Mouse (Mus musculus) kidney, adult 2 months (tissue): ENCODE results near the gene Rora. TPM values are rescaled to one million over a fixed set of nuclear protein-coding genes. Genes with fewer than 3 reads are reported as not detected.

Source experiments
- DNase-seq: peaks from one replicate; pipeline ENCODE4 v3.0.0; 2021
- H3K27ac ChIP-seq: fragments of 200-500 bp; 2 replicates; pipeline ENCODE4 v1.5.1; 2012; ENCODE audit warnings: low read depth, low read length, control low read depth, inconsistent platforms; ENCODE audit not compliant: insufficient read depth
- H3K27me3 ChIP-seq: fragments of 200-500 bp; replicated peaks from 2 replicates; pipeline ENCODE4 v1.6.1; 2012; ENCODE audit warnings: mild to moderate bottlenecking, moderate library complexity, low read length, inconsistent platforms; ENCODE audit not compliant: control insufficient read depth, insufficient read depth
- H3K36me3 ChIP-seq: fragments of 200-500 bp; 2 replicates; pipeline ENCODE4 v1.6.1; 2012; ENCODE audit warnings: mild to moderate bottlenecking, moderate library complexity, low read length, inconsistent platforms; ENCODE audit not compliant: control insufficient read depth, insufficient read depth
- H3K4me1 ChIP-seq: fragments of 200-500 bp; 2 replicates; pipeline ENCODE4 v1.6.1; 2011; ENCODE audit warnings: low read length; ENCODE audit not compliant: control insufficient read depth, insufficient read depth
- H3K4me3 ChIP-seq: fragments of 200-500 bp; 2 replicates; pipeline ENCODE4 v1.5.1; 2011; ENCODE audit warnings: mild to moderate bottlenecking, low read depth, low read length, control low read depth; ENCODE audit not compliant: insufficient read depth
- CTCF ChIP-seq: fragments of 200-500 bp; conservative IDR thresholded peaks from 2 replicates; pipeline ENCODE4 v1.5.1; 2011; ENCODE audit warnings: low read depth, mild to moderate bottlenecking, control low read depth, low read length, moderate library complexity, mixed read lengths; ENCODE audit not compliant: insufficient read depth, insufficient read length
- POLR2A ChIP-seq: fragments of 200-500 bp; IDR thresholded peaks from one replicate; pipeline ENCODE4 v1.6.1; 2011; ENCODE audit warnings: low read depth, low read length, control low read depth
- WGBS: fragments of 180-500 bp; shearing (Covaris S2); methylation state at CpG from one replicate; pipeline ENCODE4 v1.1.7; 2018; 5-methylcytosine and 5-hydroxymethylcytosine counted together
- polyA plus RNA-seq: library from polyadenylated mRNA; depleted of rRNA; stranded (reverse); fragments of >200 nt; gene quantifications from 2 replicates; pipeline ENCODE4 v1.2.3, GENCODE M21; 2012

Gene Rora
- polyA plus RNA-seq, 1 experiment = 15.5 TPM

- H3K4me3 ChIP-seq = no peak overlapping the region
- TF ChIP-seq POLR2A (no peak), CTCF (no peak)
- WGBS = 62% methylated on average over 3 of the region's 3 CpGs
- H3K36me3 ChIP-seq = no peaks in the 10 kb centered on the region
- no peaks in the 10 kb centered on the region; the same call in 1 of the 2 replicates for H3K27me3 ChIP-seq
- DNase-seq = no peak
- no peak overlapping the region for H3K27ac ChIP-seq
- no peaks in the 10 kb centered on the region for H3K4me1 ChIP-seq
Measured at GRCm38 (mm10) chr9:69226424-69226823, 572.8 kb downstream of the Rora start.

GRCm38 (mm10) chr9:69227806-69228205, 574.2 kb downstream of the Rora start:
- no peak overlapping the region for H3K4me3 ChIP-seq
- no peak overlapping the region for H3K27ac ChIP-seq
- H3K36me3 ChIP-seq = no peaks in the 10 kb centered on the region
- no peak for DNase-seq
- WGBS = 78% methylated on average over 6 of the region's 6 CpGs
- H3K27me3 ChIP-seq = no peaks in the 10 kb centered on the region
- TF ChIP-seq POLR2A (no peak), CTCF (no peak)
- no peaks in the 10 kb centered on the region for H3K4me1 ChIP-seq

GRCm38 (mm10) chr9:69229935-69230334, 576.3 kb downstream of the Rora start:
- Histone ChIP-seq H3K27me3 (no peaks in the 10 kb centered on the region), H3K4me3 (no peak overlapping the region), H3K4me1 (no peaks in the 10 kb centered on the region), H3K27ac (no peak overlapping the region), H3K36me3 (no peaks in the 10 kb centered on the region)
- no peak for DNase-seq
- no peak for TF ChIP-seq CTCF
- no peak for TF ChIP-seq POLR2A
- 74% methylated on average over 7 of the region's 7 CpGs for WGBS

- Histone ChIP-seq H3K4me3 (no peak overlapping the region), H3K4me1 (no peaks in the 10 kb centered on the region), H3K27ac (no peak overlapping the region), H3K27me3 (no peaks in the 10 kb centered on the region), H3K36me3 (no peaks in the 10 kb centered on the region)
- DNase-seq = no peak
- WGBS = 71% methylated on average over 7 of the region's 7 CpGs
- TF ChIP-seq POLR2A (no peak), CTCF (no peak)
Measured at GRCm38 (mm10) chr9:69234526-69234925, 580.9 kb downstream of the Rora start.

- no peaks in the 10 kb centered on the region for H3K27me3 ChIP-seq
- H3K36me3 ChIP-seq = no peaks in the 10 kb centered on the region
- TF ChIP-seq CTCF (no peak), POLR2A (no peak)
- no peak overlapping the region for H3K4me3 ChIP-seq
- 71% methylated on average over 10 of the region's 10 CpGs for WGBS
- no peak overlapping the region for H3K27ac ChIP-seq
- H3K4me1 ChIP-seq = no peaks in the 10 kb centered on the region
- no peak for DNase-seq
Measured at GRCm38 (mm10) chr9:69237316-69237715, 583.7 kb downstream of the Rora start.

- Histone ChIP-seq H3K27me3 (no peaks in the 10 kb centered on the region), H3K4me3 (no peak overlapping the region), H3K36me3 (no peaks in the 10 kb centered on the region), H3K27ac (no peak overlapping the region), H3K4me1 (no peaks in the 10 kb centered on the region)
- DNase-seq = peak; percentile 27
- no peak for TF ChIP-seq POLR2A
- TF ChIP-seq CTCF = no peak
- 63% methylated on average over 6 of the region's 6 CpGs for WGBS
Measured at GRCm38 (mm10) chr9:69242538-69242937, 589.0 kb downstream of the Rora start.

- no peak overlapping the region for H3K27ac ChIP-seq
- WGBS = 64% methylated on average over 6 of the region's 6 CpGs
- H3K27me3 ChIP-seq = no peaks in the 10 kb centered on the region
- H3K36me3 ChIP-seq = no peaks in the 10 kb centered on the region
- TF ChIP-seq CTCF (no peak), POLR2A (no peak)
- H3K4me3 ChIP-seq = no peak overlapping the region
- no peaks in the 10 kb centered on the region for H3K4me1 ChIP-seq
- no peak for DNase-seq
Measured at GRCm38 (mm10) chr9:69243626-69244025, 590.0 kb downstream of the Rora start.

GRCm38 (mm10) chr9:69246225-69246624, 592.6 kb downstream of the Rora start:
- Histone ChIP-seq H3K27ac (no peak overlapping the region), H3K36me3 (no peaks in the 10 kb centered on the region), H3K4me1 (no peaks in the 10 kb centered on the region), H3K27me3 (no peaks in the 10 kb centered on the region), H3K4me3 (no peak overlapping the region)
- DNase-seq = no peak
- 80% methylated on average over 3 of the region's 3 CpGs for WGBS
- TF ChIP-seq POLR2A = no peak
- TF ChIP-seq CTCF = no peak
